Mouse (Mus musculus) hindbrain, embryonic 12.5 days (tissue): ENCODE measurements around the gene Cops2. TPM values are rescaled to one million over a fixed set of nuclear protein-coding genes. Genes with fewer than 3 reads are reported as not detected.
A peak's percentile ranks its signal among the peaks of the same experiment; 100 is the strongest.

Experiments
- ATAC-seq: fragments of 200-750 bp; cut with Nextera tagmentation; 2 replicates; pipeline ENCODE4 v1.8.0; 2017; ENCODE audit warnings: moderate TSS enrichment; ENCODE audit not compliant: low FRiP score
- H3K27ac ChIP-seq: fragments of 300-500 bp; sonication (generic); 2 replicates; pipeline ENCODE4 v1.5.1; 2016; ENCODE audit warnings: mild to moderate bottlenecking
- H3K27me3 ChIP-seq: fragments of 300-500 bp; sonication (generic); 2 replicates; pipeline ENCODE4 v1.6.1; 2016; ENCODE audit warnings: mild to moderate bottlenecking
- H3K36me3 ChIP-seq: fragments of 300-500 bp; sonication (generic); 2 replicates; pipeline ENCODE4 v1.6.1; 2016; ENCODE audit warnings: mild to moderate bottlenecking
- H3K4me1 ChIP-seq: fragments of 300-500 bp; sonication (generic); 2 replicates; pipeline ENCODE4 v1.6.1; 2016
- H3K4me2 ChIP-seq: fragments of 300-500 bp; sonication (generic); replicated peaks from 2 replicates; pipeline ENCODE4 v1.6.1; 2016; ENCODE audit warnings: mild to moderate bottlenecking
- H3K4me3 ChIP-seq: fragments of 300-500 bp; sonication (generic); 2 replicates; pipeline ENCODE4 v1.5.1; 2016; ENCODE audit warnings: mild to moderate bottlenecking
- H3K9ac ChIP-seq: fragments of 300-500 bp; sonication (generic); 2 replicates; pipeline ENCODE4 v1.6.1; 2016; ENCODE audit warnings: mild to moderate bottlenecking, moderate library complexity
- H3K9me3 ChIP-seq: fragments of 300-500 bp; sonication (generic); replicated peaks from 2 replicates; pipeline ENCODE4 v1.6.1; 2016; ENCODE audit warnings: mild to moderate bottlenecking
- whole genome bisulfite sequencing: fragments of 180-500 bp; shearing (Covaris S2); methylation state at CpG from one replicate; pipeline ENCODE4 v1.1.7; 2016; 5-methylcytosine and 5-hydroxymethylcytosine counted together
- polyA plus RNA-seq: library from polyadenylated mRNA; unstranded; fragments of >200 nt; fragmentation: Nextera tagmentation; extraction: Ambion mirVana; gene quantifications from 2 replicates; pipeline ENCODE4 v1.2.1, GENCODE M21; 2016

Cops2 gene
- polyA plus RNA-seq, 1 experiment from 2014 or later, result 76.4 TPM

DNA sequence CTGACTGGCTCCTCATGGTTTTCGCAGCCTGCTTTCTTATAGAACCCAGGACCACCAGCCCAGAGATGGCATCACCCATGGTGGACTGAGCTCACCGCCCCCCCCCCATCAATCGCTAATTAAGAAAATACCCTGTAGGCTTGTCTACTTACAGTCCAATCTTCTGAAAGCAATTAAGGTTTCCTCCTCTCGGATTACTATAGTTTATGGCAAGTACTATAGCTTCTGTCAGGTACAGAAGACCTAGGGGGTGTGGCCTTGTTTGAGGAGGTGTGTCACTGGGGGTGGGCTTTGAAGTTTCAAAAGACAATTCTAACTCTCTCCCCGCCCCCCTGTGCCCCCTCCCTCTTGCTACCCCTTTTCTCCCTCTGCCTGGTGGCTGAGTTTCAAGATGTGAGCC lies 69.7 kb downstream of the Cops2 start:
- WGBS, result 75% methylated on average over 5 of the region's 5 CpGs
- Histone ChIP-seq H3K4me3 (no peak overlapping the region), H3K9ac (no peak overlapping the region), H3K9me3 (no peaks in the 10 kb centered on the region), H3K36me3 (no peaks in the 10 kb centered on the region), H3K27me3 (no peaks in the 10 kb centered on the region), H3K27ac (no peak overlapping the region), H3K4me1 (no peaks in the 10 kb centered on the region), H3K4me2 (no peak overlapping the region)
- no peak for ATAC-seq

DNA sequence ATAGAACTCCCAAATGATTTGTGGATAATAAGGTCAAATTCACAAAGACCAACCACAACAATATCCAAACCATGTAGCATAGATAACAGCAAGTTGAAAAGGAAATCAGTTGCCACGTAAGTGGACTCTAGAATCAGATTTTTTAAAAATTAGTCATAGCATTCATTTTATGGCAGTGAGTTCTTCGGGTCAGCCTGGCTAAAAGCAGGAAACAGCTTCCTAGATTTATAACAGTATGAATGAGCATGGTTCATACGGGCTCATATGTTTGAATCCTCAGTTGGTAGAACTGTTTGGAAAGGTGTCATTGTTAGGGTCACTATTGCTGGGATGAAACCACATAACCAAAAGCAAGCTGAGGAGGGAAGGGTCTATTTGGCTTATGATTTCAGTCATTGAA lies 70.2 kb downstream of the Cops2 start:
- no peaks in the 10 kb centered on the region for H3K27me3 ChIP-seq
- no peaks in the 10 kb centered on the region for H3K9me3 ChIP-seq
- H3K4me1 ChIP-seq, result no peaks in the 10 kb centered on the region
- H3K27ac ChIP-seq, result no peak overlapping the region
- H3K4me3 ChIP-seq, result no peak overlapping the region
- WGBS, result 86% methylated on average over 3 of the region's 3 CpGs
- no peak for ATAC-seq
- H3K9ac ChIP-seq, result no peak overlapping the region
- H3K36me3 ChIP-seq, result no peaks in the 10 kb centered on the region
- H3K4me2 ChIP-seq, result no peak overlapping the region

DNA sequence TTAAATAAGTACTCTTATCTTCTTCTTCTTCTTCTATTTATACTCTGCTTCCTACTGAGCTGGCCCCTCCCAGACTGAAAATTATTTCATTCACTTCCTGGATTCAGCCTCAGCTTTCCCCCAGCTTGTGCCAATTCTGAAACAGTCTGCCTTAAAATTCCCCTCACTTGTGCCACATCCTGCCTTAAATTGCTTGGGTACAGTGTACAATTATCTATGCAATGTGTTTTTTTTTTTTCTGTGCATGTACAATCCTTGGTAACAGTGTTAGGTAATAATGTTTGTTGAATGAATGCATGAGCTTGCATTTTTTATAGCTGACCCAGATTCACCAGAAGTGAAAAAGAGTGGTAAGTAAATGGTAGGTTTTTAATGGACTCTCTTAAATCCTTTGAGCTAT lies 70.6 kb downstream of the Cops2 start:
- no peaks in the 10 kb centered on the region for H3K27me3 ChIP-seq
- H3K4me3 ChIP-seq, result no peak overlapping the region
- H3K36me3 ChIP-seq, result no peaks in the 10 kb centered on the region
- peaks cover 2% of the 10 kb centered on the region; the same call in 1 of the 2 replicates for H3K4me1 ChIP-seq
- no peak overlapping the region for H3K27ac ChIP-seq
- no peaks in the 10 kb centered on the region for H3K9me3 ChIP-seq
- no peak overlapping the region for H3K9ac ChIP-seq
- no peak overlapping the region for H3K4me2 ChIP-seq
- no peak for ATAC-seq

DNA sequence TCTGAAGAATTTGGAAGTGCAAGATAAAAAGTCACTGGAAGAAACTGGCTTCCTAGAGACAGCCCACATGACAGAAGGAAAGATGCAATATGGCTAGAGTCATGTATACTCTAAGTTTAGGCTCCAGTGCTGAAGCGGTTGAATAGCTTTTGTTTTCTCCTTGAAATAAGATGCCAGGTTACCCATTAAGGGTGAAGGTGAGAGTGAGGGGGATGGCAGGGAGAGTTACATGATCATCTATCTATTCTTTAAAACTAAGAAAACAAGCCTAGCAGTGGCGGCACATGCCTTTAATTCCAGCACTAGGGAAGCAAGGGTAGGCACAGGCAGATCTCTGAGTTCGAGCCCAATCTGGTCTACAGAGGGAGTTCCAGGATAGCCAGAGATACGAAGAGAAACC lies 73.9 kb downstream of the Cops2 start:
- H3K9me3 ChIP-seq, result no peaks in the 10 kb centered on the region
- H3K4me3 ChIP-seq, result no peak overlapping the region
- H3K9ac ChIP-seq, result no peak overlapping the region
- H3K36me3 ChIP-seq, result no peaks in the 10 kb centered on the region
- H3K4me2 ChIP-seq, result no peak overlapping the region
- peaks cover 23% of the 10 kb centered on the region for H3K4me1 ChIP-seq
- 67% methylated on average over 4 of the region's 4 CpGs for WGBS
- H3K27ac ChIP-seq, result no peak overlapping the region
- no peak for ATAC-seq
- H3K27me3 ChIP-seq, result no peaks in the 10 kb centered on the region

DNA sequence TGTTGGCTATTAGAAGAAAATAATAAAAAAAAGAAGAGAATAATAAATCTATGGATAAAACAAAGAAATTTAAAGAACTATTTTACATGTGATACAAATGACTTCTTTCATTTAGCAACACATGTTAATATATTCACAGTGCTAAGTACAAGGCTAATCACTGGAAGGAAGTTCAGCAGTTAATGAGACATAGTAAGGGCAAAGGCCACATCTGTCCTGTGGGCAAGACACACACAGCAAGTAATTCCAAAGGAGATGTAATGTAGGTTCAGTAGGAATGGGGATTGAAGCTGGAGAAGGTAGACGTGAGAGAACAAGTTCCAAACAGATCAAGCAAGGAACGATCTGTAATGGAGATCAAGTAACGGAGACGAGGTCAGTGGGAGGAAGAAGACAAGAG lies 74.5 kb downstream of the Cops2 start:
- 69% methylated on average over 4 of the region's 4 CpGs for WGBS
- ATAC-seq, result no peak
- H3K36me3 ChIP-seq, result no peaks in the 10 kb centered on the region

DNA sequence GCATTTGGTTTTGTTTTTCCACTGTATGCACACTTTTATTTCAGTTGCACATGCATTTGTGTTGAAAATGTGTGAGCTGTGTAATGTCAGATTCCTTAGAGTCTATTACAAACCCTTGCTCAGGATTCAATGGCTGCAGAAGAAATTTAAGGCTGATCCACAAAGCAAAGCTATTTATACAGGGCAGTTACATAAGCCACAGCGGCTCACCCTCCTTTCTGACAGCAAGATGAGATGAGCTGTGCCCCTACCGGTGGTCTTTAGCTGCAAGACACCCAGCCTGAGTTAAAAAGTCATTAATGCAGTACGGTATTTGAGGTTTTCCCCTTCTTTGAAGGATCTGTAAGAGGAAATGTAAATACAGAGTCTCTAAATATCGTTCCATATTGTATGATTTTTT lies 75.1 kb downstream of the Cops2 start:
- Histone ChIP-seq H3K9me3 (no peaks in the 10 kb centered on the region), H3K9ac (no peak overlapping the region), H3K4me3 (no peak overlapping the region), H3K4me1 (peaks cover 23% of the 10 kb centered on the region), H3K27ac (no peak overlapping the region), H3K27me3 (no peaks in the 10 kb centered on the region), H3K4me2 (no peak overlapping the region), H3K36me3 (no peaks in the 10 kb centered on the region)
- no peak for ATAC-seq
- WGBS, result 63% methylated on average over 4 of the region's 4 CpGs

More for the DNA sequence above, 74.5 kb downstream of the Cops2 start:
- Histone ChIP-seq H3K9ac (no peak overlapping the region), H3K27me3 (no peaks in the 10 kb centered on the region), H3K27ac (no peak overlapping the region), H3K4me1 (peaks cover 23% of the 10 kb centered on the region), H3K4me3 (no peak overlapping the region), H3K4me2 (no peak overlapping the region), H3K9me3 (no peaks in the 10 kb centered on the region)

DNA sequence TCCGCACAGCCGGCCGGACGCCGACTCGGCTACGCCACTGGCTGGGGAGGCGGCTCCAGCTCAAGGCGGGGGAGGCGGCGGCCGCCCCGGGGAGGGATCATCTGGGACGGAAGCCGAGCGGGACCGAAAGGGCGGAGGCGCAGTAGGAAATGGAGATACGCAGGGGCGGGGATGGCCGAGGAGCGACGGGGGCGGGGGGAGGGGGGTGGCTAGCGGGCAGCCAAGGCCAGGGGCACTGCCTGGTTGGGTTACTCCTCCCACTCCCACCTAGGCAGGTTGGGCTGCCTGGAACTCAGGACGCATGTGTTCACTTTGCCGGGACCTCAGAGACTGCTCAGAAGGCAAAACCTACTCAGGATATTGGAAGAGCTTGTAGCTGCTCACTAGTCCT lies 76.2 kb downstream of the Cops2 start, which contains the start of gene Secisbp2l:
Secisbp2l (minus strand) TSS at position 152 of the 391 bp plus-strand sequence.
- 2% methylated on average over 25 of the region's 28 CpGs for WGBS
- Histone ChIP-seq H3K9ac (peak within 1 kb of the TSS; percentile 92), H3K4me3 (peak within 1 kb of the TSS; percentile 92), H3K4me2 (peak within 1 kb of the TSS; percentile 62), H3K27me3 (no peaks in the 10 kb centered on the region), H3K9me3 (no peaks in the 10 kb centered on the region), H3K27ac (peak within 1 kb of the TSS; percentile 87), H3K36me3 (no peaks in the 10 kb centered on the region), H3K4me1 (peaks cover 23% of the 10 kb centered on the region)
- peak; percentile 96 for ATAC-seq

DNA sequence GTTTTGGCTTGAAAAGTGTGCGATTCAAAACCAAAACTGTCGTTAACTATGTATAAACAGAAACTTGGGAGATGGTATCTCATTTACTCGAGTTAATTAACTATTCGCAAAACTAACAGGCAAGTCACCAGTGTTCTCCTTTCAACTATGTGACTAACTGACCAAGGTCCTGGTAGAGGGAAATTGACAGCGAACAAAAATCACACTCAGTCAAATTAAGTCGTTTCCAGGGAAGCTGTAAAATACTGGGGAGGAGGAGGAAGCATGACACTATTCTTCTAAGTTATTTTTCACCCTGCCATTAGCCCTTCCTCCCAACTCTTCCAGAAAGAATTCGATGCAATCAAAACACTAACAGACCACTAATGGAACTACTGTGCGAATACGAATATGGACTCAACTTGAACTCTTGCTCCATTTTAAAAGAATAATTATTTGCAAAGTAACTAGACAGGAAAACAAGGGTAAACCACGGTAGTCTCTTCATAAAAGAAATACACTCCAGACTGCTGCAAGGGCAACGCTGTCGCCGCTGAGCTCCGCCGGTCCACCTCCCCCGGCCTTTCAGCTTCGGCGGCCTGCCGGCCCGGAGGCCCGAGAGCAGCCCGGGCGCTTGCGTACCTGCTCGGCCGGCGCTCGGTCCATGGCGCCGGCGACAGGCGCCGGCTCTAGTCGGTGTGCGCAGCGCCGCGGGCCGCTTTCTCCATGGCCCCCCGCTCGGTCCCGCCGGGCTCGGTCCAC lies 76.8 kb downstream of the Cops2 start:
- 3% methylated on average over 42 of the region's 44 CpGs for WGBS
- ATAC-seq, result 0 out of 2 replicates have a peak, but pooled peaks have one; percentile 30

DNA sequence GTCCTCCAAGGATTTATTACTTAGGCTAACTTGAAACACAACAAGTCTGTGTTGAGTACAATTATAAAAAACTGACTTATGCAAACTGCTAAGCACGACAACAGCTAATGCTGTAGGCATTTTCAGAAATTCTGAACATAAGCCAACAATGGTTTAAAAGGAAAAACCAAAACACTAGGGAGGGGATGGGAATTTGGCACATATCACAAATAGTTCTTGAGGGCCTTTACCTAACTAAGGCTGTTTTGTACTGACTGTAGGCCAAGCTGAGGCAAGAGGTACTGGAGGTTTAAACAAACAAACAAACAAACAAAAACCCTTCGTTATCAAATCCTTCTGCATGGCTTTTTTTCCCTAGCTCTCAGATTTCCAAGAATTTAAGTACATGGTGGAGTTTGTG lies 77.9 kb downstream of the Cops2 start:
- H3K36me3 ChIP-seq, result no peaks in the 10 kb centered on the region
- no peaks in the 10 kb centered on the region for H3K9me3 ChIP-seq
- H3K27me3 ChIP-seq, result no peaks in the 10 kb centered on the region
- ATAC-seq, result no peak
- peak overlapping the region; percentile 62 for H3K4me2 ChIP-seq
- peak overlapping the region; percentile 92; the same call in 1 of the 2 replicates for H3K4me3 ChIP-seq
- no peak overlapping the region for H3K27ac ChIP-seq
- WGBS, result 78% methylated on average over 2 of the region's 2 CpGs
- peaks cover 23% of the 10 kb centered on the region for H3K4me1 ChIP-seq
- peak overlapping the region; percentile 92; the same call in 1 of the 2 replicates for H3K9ac ChIP-seq

More for the DNA sequence above, 76.8 kb downstream of the Cops2 start:
- Histone ChIP-seq H3K27me3 (no peaks in the 10 kb centered on the region), H3K9me3 (no peaks in the 10 kb centered on the region), H3K4me3 (peak overlapping the region; percentile 92), H3K36me3 (no peaks in the 10 kb centered on the region), H3K9ac (peak overlapping the region; percentile 92), H3K4me2 (peak overlapping the region; percentile 62), H3K27ac (peak overlapping the region; percentile 87), H3K4me1 (peaks cover 23% of the 10 kb centered on the region)

Other genes with a start within 250 kb of the Cops2 start
- 6.7 and 7.5 TPM in 2 replicates for gene Cep152, start 234.0 kb downstream of the Cops2 start, polyA plus RNA-seq
- 392 and 403 TPM in 2 replicates for gene Eid1, start 186.0 kb downstream of the Cops2 start, polyA plus RNA-seq
- 3.2 and 3.3 TPM in 2 replicates for gene Shc4, start 135.0 kb downstream of the Cops2 start, polyA plus RNA-seq
- gene Secisbp2l, start 76.3 kb downstream of the Cops2 start, polyA plus RNA-seq, result 32.3 and 33.5 TPM in 2 replicates
- 35.2 and 35.3 TPM in 2 replicates for gene Galk2, start within 50 bp of the Cops2 start, polyA plus RNA-seq
- 1.0 and 2.4 TPM in 2 replicates for gene Fgf7, start 175.5 kb upstream of the Cops2 start, polyA plus RNA-seq